Mouse (Mus musculus): ENCODE measurements at regions not wholly inside any gene's neighbourhood (a gene's known extent, or its start where the extent isn't known, plus 50 kb on each side); places are given as distances from the start of the nearest gene placed in this dataset.
A peak's percentile ranks its signal among the peaks of the same experiment; 100 is the strongest.

GRCm38 (mm10) chr3:10523359-10523758 is 187.9 kb upstream of the Gm38303 start:
- no peak for DNase-seq

- no peak for DNase-seq
Measured at GRCm38 (mm10) chr3:10512186-10512585, 176.7 kb upstream of the Gm38303 start.

- peak; percentile 62 for DNase-seq
Measured at GRCm38 (mm10) chr3:10511376-10511775, 175.9 kb upstream of the Gm38303 start.

Measured in adrenal gland, postnatal 10 days (tissue).